Mouse (Mus musculus) cerebellum, adult 11 months (tissue): Measurements from ENCODE around the gene Dlg5.

Experiments used
- DNase-seq: peaks from one replicate; pipeline ENCODE4 v3.0.0; 2022

Gene Dlg5

GRCm38 (mm10) chr14:24094656-24095055 is 151.1 kb downstream of the Dlg5 start:
- DNase-seq = no peak

GRCm38 (mm10) chr14:24093221-24093620 is 152.5 kb downstream of the Dlg5 start:
- no peak for DNase-seq

GRCm38 (mm10) chr14:24092391-24092790 is 153.3 kb downstream of the Dlg5 start:
- no peak for DNase-seq

DNA sequence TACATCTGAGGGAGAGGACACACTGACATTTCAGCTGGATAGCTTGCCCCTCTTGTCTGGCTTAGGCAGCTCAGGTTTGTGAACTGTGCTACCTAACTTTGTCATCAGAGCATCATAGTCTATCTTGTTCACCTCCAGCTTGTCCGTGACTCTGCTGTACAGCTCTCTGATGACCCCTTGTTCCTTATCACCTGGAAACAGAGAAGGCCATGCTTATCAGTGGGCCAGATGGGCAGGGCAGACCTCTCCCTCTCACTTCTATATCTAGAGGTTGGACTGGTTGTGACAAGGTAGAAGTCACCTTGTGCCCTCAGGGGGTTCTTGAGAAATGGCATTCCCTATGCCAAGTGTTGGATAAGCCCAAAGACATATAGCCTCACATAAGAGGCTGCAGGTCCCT is 154.9 kb downstream of the Dlg5 start:
- no peak for DNase-seq

GRCm38 (mm10) chr14:24089181-24089580 is 156.5 kb downstream of the Dlg5 start:
- no peak for DNase-seq

- DNase-seq = no peak
Observed at GRCm38 (mm10) chr14:24087430-24087829, 158.3 kb downstream of the Dlg5 start.

DNA sequence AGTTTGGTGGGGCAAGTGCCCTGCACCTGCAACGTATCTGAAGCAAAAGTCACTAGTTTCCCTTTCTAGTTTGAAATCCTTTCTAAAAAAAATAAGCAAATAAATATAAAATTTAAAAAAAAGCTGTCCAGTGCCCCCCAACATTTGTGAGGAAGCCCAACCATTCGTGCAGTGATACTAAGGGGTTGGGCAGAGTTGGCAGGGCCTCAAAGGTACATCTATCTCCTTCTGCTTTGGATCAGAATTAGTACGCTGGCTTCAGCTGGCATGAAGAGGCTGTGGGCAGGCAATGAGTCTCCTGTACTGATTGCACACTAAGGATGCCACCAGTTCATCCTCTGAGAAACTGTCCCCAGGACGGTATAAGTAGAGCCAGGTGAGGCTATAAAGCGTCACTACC is 159.2 kb downstream of the Dlg5 start:
- no peak for DNase-seq
